Mouse (Mus musculus) small intestine, adult 2 months (tissue): ENCODE results near the gene Lgals4.

Experiments
- CTCF ChIP-seq: fragments of 200-500 bp; IDR thresholded peaks from 2 replicates; pipeline ENCODE4 v1.5.1; 2012; ENCODE audit warnings: low read depth, mild to moderate bottlenecking, control low read depth, inconsistent platforms, low read length, moderate library complexity, mixed read lengths; ENCODE audit not compliant: insufficient replicate concordance, insufficient read length; ENCODE audit errors: extremely low read depth
- POLR2A ChIP-seq: fragments of 200-500 bp; IDR thresholded peaks from 2 replicates; pipeline ENCODE4 v1.6.1; 2012; ENCODE audit warnings: low read depth, mild to moderate bottlenecking, control low read depth, inconsistent platforms, low read length, moderate library complexity

- TF ChIP-seq CTCF (no peak), POLR2A (no peak)
Measured at GRCm38 (mm10) chr7:28816201-28816600, 17.5 kb upstream of the Lgals4 start.
